Mouse (Mus musculus): Measurements from ENCODE around the gene Larp6. TPM values are rescaled to one million over a fixed set of nuclear protein-coding genes. Genes with fewer than 3 reads are reported as not detected.

Gene Larp6
- polyA plus RNA-seq, 1 experiment from 2014 or later, result 4.7 TPM

GRCm38 (mm10) chr9:60782057-60782789, 69.4 kb downstream of the Larp6 start:
- H3K27me3 ChIP-seq (replicated peaks; ENCODE audit: control insufficient read depth, insufficient read depth, low read length), result no peaks in the 10 kb centered on the region
- no peak overlapping the region for H3K4me3 ChIP-seq (ENCODE audit: low read depth, low read length)
- H3K27ac ChIP-seq (replicated peaks; ENCODE audit: low read depth, low read length), result no peak overlapping the region
- ATAC-seq (ENCODE audit: low read depth), result no peak
- no peaks in the 10 kb centered on the region for H3K9me3 ChIP-seq (ENCODE audit: control insufficient read depth, low read length)
- H3K36me3 ChIP-seq (ENCODE audit: control insufficient read depth, insufficient read depth, low read length), result no peaks in the 10 kb centered on the region
- no peaks in the 10 kb centered on the region for H3K4me1 ChIP-seq (ENCODE audit: control insufficient read depth, insufficient read depth, low read length)
- no peak for DNase-seq (ENCODE audit: low spot score)
- no peak overlapping the region for H3K9ac ChIP-seq (ENCODE audit: low read depth, low read length)
- 80% methylated on average over 9 of the region's 9 CpGs for WGBS
- H3K4me2 ChIP-seq (ENCODE audit: low read depth, low read length), result no peak overlapping the region

- DNase-seq (ENCODE audit: low spot score), result no peak
- Histone ChIP-seq H3K36me3 (ENCODE audit: control insufficient read depth, insufficient read depth, low read length) (no peaks in the 10 kb centered on the region), H3K27me3 (replicated peaks; ENCODE audit: control insufficient read depth, insufficient read depth, low read length) (no peaks in the 10 kb centered on the region), H3K4me1 (ENCODE audit: control insufficient read depth, insufficient read depth, low read length) (no peaks in the 10 kb centered on the region), H3K4me3 (ENCODE audit: low read depth, low read length) (no peak overlapping the region), H3K27ac (replicated peaks; ENCODE audit: low read depth, low read length) (no peak overlapping the region), H3K9ac (ENCODE audit: low read depth, low read length) (no peak overlapping the region), H3K4me2 (ENCODE audit: low read depth, low read length) (no peak overlapping the region), H3K9me3 (ENCODE audit: control insufficient read depth, low read length) (no peaks in the 10 kb centered on the region)
- WGBS, result 64% methylated on average over 4 of the region's 4 CpGs
- ATAC-seq (ENCODE audit: low read depth), result no peak
Measured at GRCm38 (mm10) chr9:60785069-60785468, 72.3 kb downstream of the Larp6 start.

- H3K36me3 ChIP-seq (ENCODE audit: control insufficient read depth, insufficient read depth, low read length), result no peaks in the 10 kb centered on the region
- no peak overlapping the region for H3K4me2 ChIP-seq (ENCODE audit: low read depth, low read length)
- H3K4me1 ChIP-seq (ENCODE audit: control insufficient read depth, insufficient read depth, low read length), result no peaks in the 10 kb centered on the region
- WGBS, result 5% methylated on average over 2 of the region's 2 CpGs
- no peak for DNase-seq (ENCODE audit: low spot score)
- ATAC-seq (ENCODE audit: low read depth), result no peak
- no peak overlapping the region for H3K4me3 ChIP-seq (ENCODE audit: low read depth, low read length)
- H3K27ac ChIP-seq (replicated peaks; ENCODE audit: low read depth, low read length), result no peak overlapping the region
- no peaks in the 10 kb centered on the region for H3K9me3 ChIP-seq (ENCODE audit: control insufficient read depth, low read length)
- H3K9ac ChIP-seq (ENCODE audit: low read depth, low read length), result no peak overlapping the region
- H3K27me3 ChIP-seq (replicated peaks; ENCODE audit: control insufficient read depth, insufficient read depth, low read length), result no peaks in the 10 kb centered on the region
Measured at GRCm38 (mm10) chr9:60787517-60788110, 74.8 kb downstream of the Larp6 start.

Other genes starting within 250 kb of the Larp6 start
- 26.1 and 28.1 TPM in 2 replicates for gene Thsd4, start 190.9 kb upstream of the Larp6 start, polyA plus RNA-seq (2014; fragmentation: Nextera tagmentation; extraction: Ambion mirVana)
- gene Lrrc49, start 24.8 kb upstream of the Larp6 start, polyA plus RNA-seq (2014; fragmentation: Nextera tagmentation; extraction: Ambion mirVana), result 20.4 and 22.9 TPM in 2 replicates
- gene Uaca, start 81.6 kb downstream of the Larp6 start, polyA plus RNA-seq (2014; fragmentation: Nextera tagmentation; extraction: Ambion mirVana), result 31.5 and 31.8 TPM in 2 replicates